Mouse (Mus musculus) forebrain, embryonic 10.5 days (tissue): ENCODE data around the gene Tcf23. TPM values are rescaled to one million over a fixed set of nuclear protein-coding genes. Genes with fewer than 3 reads are reported as not detected.

Experiments
- DNase-seq: peaks from one replicate; pipeline ENCODE4 v3.0.0-alpha.2; 2017; ENCODE audit warnings: low spot score; ENCODE audit errors: extremely low spot score
- H3K27ac ChIP-seq: fragments of 300-500 bp; sonication (generic); 2 replicates; pipeline ENCODE4 v1.5.1; 2016; ENCODE audit warnings: mild to moderate bottlenecking
- H3K27me3 ChIP-seq: fragments of 300-500 bp; sonication (generic); 2 replicates; pipeline ENCODE4 v1.6.1; 2016; ENCODE audit warnings: mild to moderate bottlenecking; ENCODE audit not compliant: poor library complexity, severe bottlenecking
- H3K36me3 ChIP-seq: fragments of 300-500 bp; sonication (generic); replicated peaks from 2 replicates; pipeline ENCODE4 v1.6.1; 2016; ENCODE audit warnings: mild to moderate bottlenecking, moderate library complexity
- H3K4me1 ChIP-seq: fragments of 300-500 bp; sonication (generic); 2 replicates; pipeline ENCODE4 v1.6.1; 2016
- H3K4me3 ChIP-seq: fragments of 300-500 bp; sonication (generic); 2 replicates; pipeline ENCODE4 v1.5.1; 2016; ENCODE audit warnings: mild to moderate bottlenecking, moderate library complexity
- H3K9me3 ChIP-seq: fragments of 300-500 bp; sonication (generic); 2 replicates; pipeline ENCODE4 v1.6.1; 2016; ENCODE audit warnings: mild to moderate bottlenecking, moderate library complexity
- WGBS: fragments of 180-500 bp; shearing (Covaris S2); methylation state at CpG from one replicate; pipeline ENCODE4 v1.1.7; 2016; 5-methylcytosine and 5-hydroxymethylcytosine counted together
- polyA plus RNA-seq: library from polyadenylated mRNA; unstranded; fragments of >200 nt; fragmentation: Nextera tagmentation; extraction: Ambion mirVana; gene quantifications from 2 replicates; pipeline ENCODE4 v1.2.1, GENCODE M21; 2016

Tcf23 gene
- not detected in 2 replicates for polyA plus RNA-seq

GRCm38 (mm10) chr5:30968416-30968815 is at the start of gene Tcf23:
Gene Tcf23, plus strand, starts transcription at chr5:30968662.
- no peaks in the 10 kb centered on the region for H3K9me3 ChIP-seq
- no peak for DNase-seq
- 81% methylated on average over 8 of the region's 8 CpGs for WGBS
- peaks cover 4% of the 10 kb centered on the region; the same call in 1 of the 2 replicates for H3K27me3 ChIP-seq
- no peak within 1 kb of the TSS for H3K27ac ChIP-seq
- H3K4me1 ChIP-seq, result 0 out of 2 replicates have a peak, but pooled peaks cover 4% of the 10 kb centered on the region
- no peaks in the 10 kb centered on the region for H3K36me3 ChIP-seq
- H3K4me3 ChIP-seq, result no peak within 1 kb of the TSS

- DNase-seq, result no peak
- Histone ChIP-seq H3K9me3 (no peaks in the 10 kb centered on the region), H3K27ac (peak overlapping the region; percentile 51), H3K27me3 (peaks cover 6% of the 10 kb centered on the region), H3K4me3 (0 out of 2 replicates have a peak overlapping the region, but pooled peaks have one; percentile 6), H3K36me3 (peaks cover 38% of the 10 kb centered on the region), H3K4me1 (peaks cover 88% of the 10 kb centered on the region)
- 84% methylated on average over 8 of the region's 8 CpGs for WGBS
These were observed 49.8 kb upstream of the Tcf23 start for GRCm38 (mm10) chr5:30918691-30919090.

DNA sequence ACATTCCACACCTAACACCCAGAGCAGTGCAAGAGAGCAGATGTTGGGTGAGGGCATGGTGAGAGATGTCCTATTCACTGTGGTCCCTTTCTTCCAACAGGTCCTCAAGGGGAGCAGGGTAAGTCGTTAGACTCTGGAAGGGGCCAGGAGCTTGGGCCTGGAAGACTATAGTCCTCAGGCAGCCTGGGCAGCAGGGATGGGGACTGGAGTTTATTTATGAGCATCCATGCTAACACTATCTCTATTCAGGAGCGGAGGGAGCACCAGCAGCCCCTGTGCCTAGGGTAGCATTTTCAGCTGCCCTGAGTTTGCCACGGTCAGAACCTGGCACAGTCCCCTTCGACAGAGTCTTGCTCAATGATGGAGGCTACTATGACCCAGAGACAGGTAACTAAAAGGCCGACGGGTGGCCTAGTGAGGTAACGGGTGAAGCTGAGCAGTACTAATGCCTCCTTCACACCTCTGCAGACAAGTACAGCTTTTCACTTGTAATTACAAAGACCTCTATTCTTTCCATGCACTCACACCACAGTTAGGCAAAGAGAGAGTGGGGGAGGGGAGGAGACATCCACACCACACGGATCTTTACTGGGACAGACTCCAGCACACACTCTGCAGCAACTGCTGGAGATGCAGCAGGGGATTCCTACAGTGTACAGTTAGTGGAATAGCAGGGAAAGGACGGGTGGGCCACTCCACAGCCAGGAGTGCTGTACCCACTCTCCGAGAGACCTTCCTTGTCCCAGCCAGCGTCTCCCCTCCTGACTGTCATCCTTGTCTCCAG is 48.4 kb upstream of the Tcf23 start:
- 76% methylated on average over 11 of the region's 11 CpGs for WGBS

GRCm38 (mm10) chr5:30920621-30921020 is 47.8 kb upstream of the Tcf23 start:
- Histone ChIP-seq H3K4me1 (peaks cover 68% of the 10 kb centered on the region), H3K9me3 (no peaks in the 10 kb centered on the region), H3K4me3 (peak overlapping the region; percentile 62), H3K27ac (peak overlapping the region; percentile 87), H3K27me3 (peaks cover 6% of the 10 kb centered on the region), H3K36me3 (peaks cover 38% of the 10 kb centered on the region)
- DNase-seq, result no peak
- 70% methylated on average over 19 of the region's 19 CpGs for WGBS

More for the DNA sequence above, 48.4 kb upstream of the Tcf23 start:
- Histone ChIP-seq H3K4me3 (peak overlapping the region; percentile 62; the same call in 1 of the 2 replicates), H3K4me1 (peaks cover 74% of the 10 kb centered on the region), H3K27me3 (peaks cover 6% of the 10 kb centered on the region), H3K36me3 (peaks cover 38% of the 10 kb centered on the region), H3K9me3 (no peaks in the 10 kb centered on the region), H3K27ac (peak overlapping the region; percentile 87; the same call in 1 of the 2 replicates)
- DNase-seq, result no peak

DNA sequence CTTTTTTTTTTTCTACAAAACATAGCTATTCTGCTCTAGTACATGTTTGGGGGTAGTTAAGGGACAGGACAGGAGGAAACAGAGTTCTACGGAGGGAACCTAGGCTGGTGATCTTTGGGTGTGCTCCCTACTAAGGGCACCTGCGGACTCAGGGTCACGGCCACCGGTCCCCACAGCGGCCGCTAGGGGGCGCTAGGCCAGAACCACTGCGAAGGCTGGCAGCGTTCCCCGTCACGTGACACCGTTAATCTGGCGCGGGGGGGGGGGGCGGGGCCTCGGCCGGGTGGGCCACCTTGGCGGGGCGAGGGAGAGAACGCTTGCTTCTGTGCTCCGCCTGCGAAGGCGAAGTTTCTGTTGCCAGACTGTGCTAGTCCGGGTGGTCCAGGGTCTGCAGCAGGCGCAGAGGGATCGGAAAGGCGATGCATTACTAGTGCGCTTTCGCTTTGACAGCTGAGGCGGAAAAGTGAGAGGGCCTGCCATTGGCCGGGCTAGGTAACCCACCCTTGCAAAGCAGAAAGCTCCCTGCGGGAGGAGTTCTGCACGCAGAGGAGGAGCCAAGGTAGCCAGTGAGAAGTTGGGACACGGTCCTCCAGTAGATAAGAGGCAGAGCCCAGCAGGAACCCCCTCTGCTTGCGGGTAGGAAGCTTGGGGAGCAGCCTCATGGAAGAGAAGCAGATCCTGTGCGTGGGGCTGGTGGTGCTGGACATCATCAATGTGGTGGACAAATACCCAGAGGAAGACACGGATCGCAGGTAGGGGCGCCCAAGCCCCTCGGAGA is 47.0 kb upstream of the Tcf23 start, which contains the start of gene Khk:
Khk (plus strand) TSS at position 176 of the 778 bp plus-strand sequence.
- Histone ChIP-seq H3K4me3 (peak within 1 kb of the TSS; percentile 62), H3K27me3 (peaks cover 6% of the 10 kb centered on the region), H3K9me3 (no peaks in the 10 kb centered on the region), H3K36me3 (peaks cover 38% of the 10 kb centered on the region), H3K4me1 (peaks cover 60% of the 10 kb centered on the region), H3K27ac (peak within 1 kb of the TSS; percentile 87)
- WGBS, result 2% methylated on average over 40 of the region's 40 CpGs
- peak; percentile 96 for DNase-seq

GRCm38 (mm10) chr5:30922581-30923041 is 45.9 kb upstream of the Tcf23 start:
- 79% methylated on average over 10 of the region's 10 CpGs for WGBS
- DNase-seq, result no peak
- Histone ChIP-seq H3K27me3 (peaks cover 6% of the 10 kb centered on the region), H3K9me3 (no peaks in the 10 kb centered on the region), H3K36me3 (peaks cover 30% of the 10 kb centered on the region), H3K4me1 (peaks cover 49% of the 10 kb centered on the region), H3K27ac (0 out of 2 replicates have a peak overlapping the region, but pooled peaks have one; percentile 87), H3K4me3 (peak overlapping the region; percentile 62; the same call in 1 of the 2 replicates)

DNA sequence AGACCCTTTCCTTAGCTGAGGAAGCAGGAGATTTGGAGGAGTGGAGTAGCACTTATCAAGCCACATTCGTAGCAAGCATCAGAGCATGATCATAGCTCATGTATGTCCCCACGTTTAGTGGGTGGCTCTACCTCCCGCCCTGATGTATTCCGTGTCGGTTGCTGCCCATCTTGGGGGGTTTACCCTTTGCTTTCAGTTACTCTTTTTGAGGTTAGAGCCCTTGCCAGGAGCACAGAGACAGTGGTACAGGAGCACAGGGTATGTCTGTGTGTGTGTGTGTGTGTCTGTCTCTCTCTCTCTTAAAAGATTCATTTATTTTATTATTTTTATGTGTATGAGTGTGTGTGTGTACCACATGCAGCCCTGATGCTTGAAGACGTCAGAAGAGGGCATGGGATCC is 45.3 kb upstream of the Tcf23 start:
- H3K36me3 ChIP-seq, result peaks cover 25% of the 10 kb centered on the region
- peak overlapping the region; percentile 62; the same call in 1 of the 2 replicates for H3K4me3 ChIP-seq
- no peaks in the 10 kb centered on the region for H3K9me3 ChIP-seq
- WGBS, result 88% methylated on average over 6 of the region's 6 CpGs
- DNase-seq, result no peak
- peaks cover 6% of the 10 kb centered on the region for H3K27me3 ChIP-seq
- no peak overlapping the region for H3K27ac ChIP-seq
- peaks cover 49% of the 10 kb centered on the region for H3K4me1 ChIP-seq

- Histone ChIP-seq H3K27me3 (peaks cover 6% of the 10 kb centered on the region), H3K9me3 (no peaks in the 10 kb centered on the region), H3K27ac (no peak overlapping the region), H3K4me3 (no peak overlapping the region), H3K36me3 (peaks cover 10% of the 10 kb centered on the region), H3K4me1 (peaks cover 41% of the 10 kb centered on the region)
- 80% methylated on average over 8 of the region's 8 CpGs for WGBS
- no peak for DNase-seq
These were observed 43.8 kb upstream of the Tcf23 start for GRCm38 (mm10) chr5:30924614-30925013.

DNA sequence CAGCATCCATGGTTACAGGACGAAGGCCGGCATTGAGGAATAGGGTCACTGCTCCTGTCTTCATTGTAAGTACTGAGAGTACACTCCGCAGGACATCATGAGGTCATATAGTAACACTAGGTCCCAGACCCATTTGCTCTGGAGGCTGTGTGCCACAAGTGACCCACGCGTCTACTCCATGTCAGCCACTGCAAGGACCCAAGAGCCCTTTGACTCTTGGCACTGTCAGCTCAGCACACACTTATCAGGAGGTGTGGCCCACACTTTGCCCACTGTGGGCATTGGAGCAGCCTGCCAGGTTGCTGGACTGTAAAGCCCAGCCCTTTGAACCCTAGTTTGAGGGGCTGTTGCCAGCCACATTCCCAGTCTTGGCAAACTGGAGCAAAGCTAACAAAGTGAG is 43.2 kb upstream of the Tcf23 start:
- Histone ChIP-seq H3K36me3 (peaks cover 4% of the 10 kb centered on the region; the same call in 1 of the 2 replicates), H3K4me3 (no peak overlapping the region), H3K27ac (no peak overlapping the region), H3K9me3 (no peaks in the 10 kb centered on the region), H3K4me1 (peaks cover 35% of the 10 kb centered on the region), H3K27me3 (peaks cover 6% of the 10 kb centered on the region; the same call in 1 of the 2 replicates)
- WGBS, result 91% methylated on average over 5 of the region's 5 CpGs
- DNase-seq, result no peak

GRCm38 (mm10) chr5:30926073-30926472 is 42.4 kb upstream of the Tcf23 start:
- Histone ChIP-seq H3K4me3 (no peak overlapping the region), H3K4me1 (peaks cover 27% of the 10 kb centered on the region), H3K27me3 (peaks cover 6% of the 10 kb centered on the region; the same call in 1 of the 2 replicates), H3K36me3 (no peaks in the 10 kb centered on the region), H3K9me3 (no peaks in the 10 kb centered on the region), H3K27ac (no peak overlapping the region)
- 87% methylated on average over 2 of the region's 2 CpGs for WGBS
- DNase-seq, result no peak

DNA sequence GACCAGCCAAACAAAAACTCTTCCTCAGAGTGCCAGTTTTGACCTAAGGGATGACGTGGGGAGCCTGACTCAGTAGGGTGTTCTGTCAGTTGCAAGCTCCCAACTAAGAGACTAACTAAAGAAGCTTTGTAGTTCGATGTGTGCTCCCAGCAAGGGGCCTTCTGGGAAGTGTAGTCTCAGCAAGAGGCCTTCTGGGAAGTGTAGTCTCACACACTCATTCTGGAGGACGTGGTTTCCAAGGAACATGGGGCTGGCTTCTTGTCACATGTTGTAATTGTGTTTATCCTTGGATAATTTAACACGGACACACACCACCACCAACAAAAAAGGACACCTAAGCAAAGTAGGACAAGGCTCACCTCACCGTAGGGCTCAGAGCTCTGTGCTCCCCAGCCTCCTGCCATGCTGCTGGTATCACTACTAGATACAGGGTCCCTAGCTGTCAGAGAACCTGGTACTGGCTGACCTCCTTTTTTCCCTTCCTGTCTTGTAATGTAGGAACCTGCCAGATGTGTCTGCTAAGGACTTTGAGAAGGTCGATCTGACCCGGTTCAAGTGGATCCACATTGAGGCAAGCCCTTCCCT is 40.4 kb upstream of the Tcf23 start:
- Histone ChIP-seq H3K27ac (peak overlapping the region; percentile 40), H3K9me3 (no peaks in the 10 kb centered on the region), H3K4me1 (peaks cover 8% of the 10 kb centered on the region), H3K36me3 (no peaks in the 10 kb centered on the region), H3K27me3 (0 out of 2 replicates have a peak, but pooled peaks cover under 1% of the 10 kb centered on the region), H3K4me3 (no peak overlapping the region; the same call in 1 of the 2 replicates)
- 44% methylated on average over 7 of the region's 7 CpGs for WGBS
- DNase-seq, result no peak

DNA sequence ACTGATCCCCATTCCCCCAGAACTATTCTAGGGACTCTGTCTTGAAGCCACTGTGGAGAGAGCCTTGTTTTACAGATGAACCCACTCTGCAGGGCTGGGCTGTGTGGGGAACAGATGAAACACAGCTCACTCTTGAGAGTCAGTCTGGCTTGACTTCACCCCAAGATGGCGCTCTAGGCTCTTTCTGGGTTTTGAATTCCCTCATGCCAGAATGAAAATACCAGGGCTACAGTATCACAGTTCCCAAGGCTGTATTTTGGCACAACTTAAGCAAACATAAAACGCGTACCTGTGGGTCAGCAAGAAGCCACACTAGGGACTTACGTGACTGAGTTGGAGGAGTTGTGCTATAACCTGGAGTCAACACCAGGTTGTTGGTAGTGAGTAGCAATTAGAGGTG is 38.3 kb upstream of the Tcf23 start:
- Histone ChIP-seq H3K36me3 (no peaks in the 10 kb centered on the region), H3K4me3 (no peak overlapping the region), H3K9me3 (no peaks in the 10 kb centered on the region), H3K27me3 (no peaks in the 10 kb centered on the region), H3K27ac (no peak overlapping the region), H3K4me1 (0 out of 2 replicates have a peak, but pooled peaks cover 6% of the 10 kb centered on the region)
- 50% methylated on average over 4 of the region's 4 CpGs for WGBS
- DNase-seq, result no peak
